Mouse (Mus musculus): Measurements from ENCODE around the gene Cenpv.
A peak's percentile ranks its signal among the peaks of the same experiment; 100 is the strongest.
"Not testable (repeated sequence)": the region's sequence is repeated elsewhere in the genome, so short reads cannot be mapped to it uniquely, and the experiment has no call there.

Gene Cenpv

DNA sequence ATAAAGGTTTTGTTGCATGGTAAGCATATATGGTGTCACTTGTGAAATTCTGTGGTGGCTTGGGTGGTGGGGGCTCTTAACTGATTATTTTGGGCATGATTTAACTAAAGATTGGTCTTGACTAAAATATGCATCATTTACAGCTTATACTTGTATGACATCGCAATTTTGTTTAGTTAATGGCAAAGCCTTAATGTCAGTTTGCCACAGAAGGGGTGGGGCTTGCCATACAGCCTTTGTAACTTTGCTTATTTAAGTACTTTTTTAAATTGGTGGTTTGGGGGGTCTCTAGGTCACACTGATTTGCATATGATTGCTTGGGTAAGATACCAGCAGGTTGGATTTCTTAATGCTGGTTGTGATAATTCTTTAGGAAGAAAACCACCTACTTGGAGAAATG lies 14.1 kb upstream of the Cenpv start:
- DNase-seq: no peak

DNA sequence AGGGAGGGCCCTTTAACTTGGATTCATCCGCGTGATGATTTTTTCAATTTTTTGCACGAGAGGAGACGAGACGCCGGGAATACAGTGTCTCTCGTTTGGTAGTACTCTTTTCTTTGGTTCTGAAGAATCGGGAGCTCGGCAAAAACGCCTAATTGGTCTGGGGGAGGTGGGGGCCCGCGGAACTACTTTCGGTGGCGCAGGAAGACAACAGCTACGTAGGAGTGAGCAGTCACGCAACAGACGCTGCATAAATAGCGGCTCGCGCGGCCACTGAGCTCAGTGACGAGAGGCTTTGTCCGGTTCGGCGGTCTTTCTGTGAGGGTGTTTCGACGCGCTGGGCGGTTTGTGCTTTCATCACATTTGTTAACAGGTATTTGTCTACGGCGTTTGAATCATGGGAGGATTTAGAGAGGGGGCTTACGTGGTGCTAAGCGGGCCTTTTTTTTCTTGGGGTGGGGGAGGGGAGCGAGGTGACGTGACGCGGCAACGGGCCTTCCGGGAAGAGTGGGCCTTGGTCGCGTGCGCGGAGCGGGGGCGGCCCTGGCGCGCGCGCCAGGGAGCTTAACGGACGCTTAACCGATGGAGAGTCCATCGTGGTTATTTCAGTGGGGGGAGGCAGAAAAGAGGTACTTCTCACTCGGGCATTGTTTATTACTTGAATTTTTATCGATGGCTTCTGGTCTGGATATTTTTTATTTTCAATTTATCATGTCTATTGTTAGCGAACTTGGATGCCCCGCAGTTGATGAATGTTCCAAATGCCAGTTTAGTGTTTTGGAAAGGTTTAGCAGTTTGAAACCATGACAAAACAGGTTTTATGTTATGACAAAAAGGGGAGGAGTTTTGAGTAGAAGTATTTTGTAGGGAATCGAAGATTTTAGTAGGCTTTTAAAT lies 12.4 kb upstream of the Cenpv start:
- DNase-seq: peak; percentile 95

DNA sequence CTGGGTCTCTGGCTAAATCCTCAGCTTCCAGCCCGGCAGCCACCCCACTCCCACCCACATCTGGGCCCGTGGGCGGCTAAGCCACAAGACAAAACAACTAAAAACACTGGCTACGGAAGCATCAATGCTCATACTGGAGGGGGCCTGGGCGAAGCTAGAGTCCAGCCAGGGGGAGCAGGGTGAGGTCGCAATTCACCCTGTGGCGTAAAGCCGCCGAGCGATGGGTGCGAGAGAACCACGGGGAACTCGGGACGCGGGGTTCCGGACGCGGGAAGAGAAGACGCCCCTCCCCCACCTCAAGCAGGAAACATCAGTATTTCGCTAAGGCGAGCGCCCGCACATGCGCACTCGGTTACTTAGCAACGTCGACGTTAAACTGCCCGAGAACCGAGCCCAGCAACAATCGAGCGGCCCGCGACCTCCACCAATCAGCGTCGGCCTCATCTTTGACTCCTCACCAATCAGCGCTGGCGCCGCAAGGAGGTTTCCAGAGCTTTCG lies 11.7 kb upstream of the Cenpv start, which contains the start of gene Ubb:
TSS of gene Ubb (plus strand) at position 445 of the 499 bp plus-strand sequence.
- DNase-seq: peak; percentile 100

DNA sequence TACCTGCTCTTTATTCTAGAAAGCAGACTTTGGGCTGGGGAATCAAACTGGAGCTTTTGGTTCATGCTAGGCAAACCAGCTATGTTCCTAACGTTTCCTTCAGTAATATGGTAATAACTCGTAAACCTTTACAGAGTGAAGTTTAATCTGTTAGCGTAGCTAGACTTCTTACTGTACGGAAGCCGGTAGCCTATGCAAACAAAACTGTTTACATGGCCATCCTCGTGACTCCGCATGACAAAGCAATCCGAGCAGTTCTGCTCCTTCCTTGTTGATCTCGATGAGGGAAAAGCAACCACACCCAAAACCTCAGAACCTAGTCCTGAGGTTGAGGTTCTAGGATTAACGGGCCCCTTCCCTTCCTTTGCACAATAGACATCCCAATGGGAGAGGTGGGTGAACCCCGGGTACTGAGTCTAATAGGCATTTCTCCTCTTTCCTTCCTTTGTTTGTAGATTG lies 11.2 kb upstream of the Cenpv start:
- peak; percentile 25 for DNase-seq

DNA sequence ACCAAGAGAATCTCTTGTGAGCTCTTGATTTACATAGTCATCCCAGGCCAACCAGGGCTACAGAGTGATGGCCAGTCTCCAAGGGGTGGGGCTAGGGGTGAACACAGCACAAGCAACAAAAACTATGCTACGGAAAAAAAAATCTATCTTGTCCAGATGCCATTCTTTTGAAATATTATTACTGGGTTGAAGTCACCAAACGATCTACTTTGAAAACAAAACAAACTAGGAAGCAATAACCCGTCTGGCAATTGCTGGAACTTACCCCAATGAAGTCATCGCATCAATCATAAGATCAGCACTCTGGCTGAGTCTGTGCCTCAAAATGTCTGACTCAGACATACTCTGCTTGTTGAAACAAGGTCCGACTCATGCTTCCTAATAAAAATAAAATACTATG lies 10.7 kb upstream of the Cenpv start:
- DNase-seq: peak; percentile 41

DNA sequence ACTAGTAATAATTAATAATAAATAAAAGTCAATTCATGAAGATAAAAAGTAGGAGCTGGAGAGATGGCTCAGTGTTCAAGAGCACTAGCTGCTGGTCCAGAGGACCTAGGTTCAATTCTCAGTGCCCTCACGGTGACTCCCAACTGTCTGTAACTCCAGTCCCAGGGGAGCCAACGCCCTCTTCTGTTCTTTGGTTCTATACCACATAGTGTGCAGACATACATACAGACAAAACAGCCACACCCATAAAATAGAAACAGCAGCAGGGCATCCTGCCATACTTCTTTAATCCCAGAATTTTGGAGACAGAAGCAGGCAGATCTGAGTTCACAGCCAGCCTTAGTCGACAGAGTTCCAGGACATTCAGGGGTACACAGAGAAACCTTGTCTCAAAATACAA lies 4.9 kb upstream of the Cenpv start:
- DNase-seq: no peak

DNA sequence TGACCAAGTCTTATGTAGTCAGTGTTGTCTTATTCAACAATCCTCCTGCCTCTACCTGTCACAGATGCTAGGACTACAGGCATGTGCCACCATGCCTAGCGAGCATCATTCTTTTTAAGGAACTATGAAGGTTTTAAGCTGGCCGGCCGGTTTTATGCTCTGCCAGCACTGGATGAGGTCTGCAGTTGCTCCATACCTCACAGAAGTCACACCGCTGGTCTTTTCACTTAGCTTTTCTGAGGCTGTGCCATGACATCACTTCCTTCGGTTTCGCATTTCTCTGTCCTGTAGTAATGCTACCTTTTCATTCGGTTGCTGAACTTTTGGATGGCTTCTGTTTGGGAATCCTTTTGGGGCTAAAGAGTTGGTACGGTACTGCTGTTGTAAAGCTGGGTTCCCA lies 2.5 kb upstream of the Cenpv start:
- DNase-seq: no peak

DNA sequence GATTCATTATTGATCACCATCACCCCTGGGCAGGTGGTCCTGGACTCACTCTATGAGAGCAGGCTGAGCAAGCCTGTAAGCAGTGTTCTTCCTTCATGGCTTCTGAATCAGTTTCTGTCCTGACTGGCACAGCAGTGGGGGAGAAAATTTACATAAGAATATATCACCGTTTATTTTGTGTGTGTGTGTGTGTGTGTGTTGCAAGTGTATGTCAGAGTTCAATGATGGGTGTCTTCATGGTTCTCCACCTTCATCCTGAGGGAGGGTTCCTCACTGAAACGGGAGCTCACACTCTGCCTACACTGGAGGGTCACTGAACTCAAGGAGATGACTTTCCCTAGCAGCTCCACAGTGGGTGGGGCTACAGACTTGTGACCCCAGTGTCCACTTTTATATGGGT lies 1.9 kb upstream of the Cenpv start:
- no peak for DNase-seq

DNA sequence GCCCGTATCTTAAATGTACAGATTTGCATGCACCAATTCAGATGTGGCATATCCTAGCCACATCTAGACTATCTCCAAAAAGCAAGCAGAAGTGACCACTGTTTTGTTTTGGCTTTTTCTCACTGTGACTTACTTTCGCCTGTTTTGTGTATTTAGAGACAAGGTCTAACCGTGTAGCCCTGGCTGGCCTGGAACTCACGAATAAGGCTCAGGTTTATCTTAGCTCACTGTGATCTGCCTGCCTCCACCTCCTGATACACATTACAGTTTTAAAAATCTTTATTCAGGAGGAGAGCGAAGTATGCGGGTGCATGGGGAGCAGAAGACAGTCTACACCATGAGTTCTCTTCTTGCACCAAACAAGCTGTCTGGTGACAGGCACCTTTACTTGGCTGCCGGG lies 1.1 kb upstream of the Cenpv start:
- no peak for DNase-seq

DNA sequence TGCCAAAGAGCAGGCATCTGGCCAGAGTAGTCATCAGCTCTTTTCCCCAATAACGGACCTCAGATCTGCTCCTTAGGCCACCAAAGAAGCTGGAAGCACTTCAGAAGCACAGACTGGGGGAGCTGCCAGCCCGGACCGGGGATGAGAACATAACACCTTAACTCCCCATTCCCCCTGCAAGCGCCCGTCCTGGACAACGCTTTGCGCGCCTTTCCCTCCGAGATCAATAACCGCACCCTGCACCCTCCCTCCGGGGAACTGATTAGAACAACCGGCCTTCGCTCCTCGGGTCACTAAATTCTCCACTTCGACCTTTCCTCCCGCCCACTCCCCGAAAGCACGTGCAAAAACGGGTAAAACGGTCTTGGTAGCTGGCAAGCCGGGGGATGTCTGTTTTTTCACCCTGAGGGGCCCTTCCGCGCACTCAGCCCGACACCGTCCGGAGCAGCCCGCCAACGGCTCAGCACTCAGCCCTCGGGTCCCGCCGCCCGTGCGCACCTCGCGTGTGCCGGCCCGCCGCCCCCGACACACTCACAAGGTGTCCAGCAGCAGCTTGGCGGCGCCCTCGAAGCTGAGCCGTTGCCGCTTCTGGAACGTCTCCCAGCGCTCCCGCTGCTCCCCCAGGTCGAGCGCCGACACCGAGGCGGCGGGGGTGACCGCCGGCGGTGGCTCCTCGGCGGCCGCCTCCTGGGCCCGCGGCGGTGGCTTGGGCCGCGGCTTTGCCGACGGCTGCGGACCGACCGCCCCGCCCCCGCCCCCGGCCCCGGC lies 556 bp downstream of the Cenpv start:
- peak; percentile 61 for DNase-seq

DNA sequence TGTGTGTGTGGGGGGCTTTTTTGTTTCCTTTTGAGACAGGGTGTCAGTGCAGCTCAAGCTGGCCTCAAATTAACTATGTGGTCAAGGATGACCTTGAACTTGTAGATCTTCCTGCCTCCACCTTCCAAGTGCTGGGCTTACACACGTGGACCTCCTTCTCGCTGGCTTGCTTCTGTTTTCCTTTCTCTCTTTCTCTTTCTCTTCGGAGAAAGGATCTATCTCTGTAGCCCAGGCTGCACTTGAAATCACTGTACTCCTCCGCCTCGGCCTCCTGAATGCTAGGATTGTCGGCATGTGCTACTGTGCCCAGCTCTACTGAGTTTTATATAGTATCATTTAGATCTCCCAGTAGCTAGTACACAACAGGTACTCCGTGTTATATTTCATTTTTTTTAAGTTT lies 1.5 kb downstream of the Cenpv start:
- DNase-seq: no peak

DNA sequence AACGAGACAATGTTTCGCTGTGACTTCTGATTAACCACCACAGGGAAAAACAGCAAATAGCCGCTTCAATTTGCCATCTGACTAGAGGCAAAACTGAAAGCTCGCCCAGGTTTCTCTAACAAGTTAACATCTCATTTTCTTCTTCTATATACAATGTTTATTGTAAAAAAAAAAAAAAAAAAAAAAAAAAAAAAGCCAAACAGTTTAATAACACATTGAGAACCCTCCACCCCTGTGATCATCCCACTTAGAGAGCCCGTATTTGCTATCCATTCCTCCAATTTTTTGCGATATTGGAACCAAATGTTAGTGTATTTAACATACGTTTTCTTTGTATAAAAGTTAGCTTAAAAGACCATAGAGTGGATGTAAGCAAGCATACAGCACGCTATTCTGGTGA lies 2.0 kb downstream of the Cenpv start:
- no peak for DNase-seq

DNA sequence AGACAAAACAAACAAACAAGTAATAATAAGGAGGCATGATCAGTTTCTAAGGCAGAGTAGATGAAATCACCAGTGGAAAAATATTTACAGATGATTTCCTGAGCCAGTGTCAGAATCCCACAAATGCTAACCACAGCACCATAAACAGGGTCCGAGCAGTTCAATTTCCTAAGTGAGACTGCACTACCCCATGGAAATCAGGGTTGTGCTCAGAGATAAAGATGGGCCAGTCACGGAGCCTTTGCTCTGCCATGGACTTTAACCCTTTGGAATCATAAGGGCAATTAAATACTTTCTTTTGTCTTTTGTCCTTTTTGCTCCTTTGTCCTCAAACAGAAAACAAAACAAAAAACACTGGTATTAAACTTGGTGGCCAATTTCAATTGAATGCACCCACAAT lies 16.8 kb downstream of the Cenpv start:
- DNase-seq: no peak

DNA sequence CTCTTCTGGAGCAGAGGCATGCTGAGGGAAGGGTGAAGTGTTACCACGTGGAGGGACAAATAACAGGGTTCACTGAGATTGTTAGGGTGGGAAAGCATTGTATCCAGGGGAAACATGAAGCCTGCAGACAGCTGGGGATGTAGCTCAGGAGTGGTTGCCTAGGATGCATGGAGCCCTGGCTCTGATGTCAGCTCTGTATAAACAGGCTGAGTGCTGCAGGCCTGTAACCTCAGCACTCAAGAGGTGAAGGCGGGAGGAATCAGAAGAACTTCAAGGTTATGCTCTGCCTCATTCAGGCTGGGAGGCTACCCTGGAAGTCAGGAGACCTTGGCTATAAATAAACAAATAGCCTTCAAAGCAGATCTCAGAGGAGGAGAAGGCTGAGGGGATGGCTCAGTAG lies 20.1 kb downstream of the Cenpv start:
- no peak for DNase-seq

DNA sequence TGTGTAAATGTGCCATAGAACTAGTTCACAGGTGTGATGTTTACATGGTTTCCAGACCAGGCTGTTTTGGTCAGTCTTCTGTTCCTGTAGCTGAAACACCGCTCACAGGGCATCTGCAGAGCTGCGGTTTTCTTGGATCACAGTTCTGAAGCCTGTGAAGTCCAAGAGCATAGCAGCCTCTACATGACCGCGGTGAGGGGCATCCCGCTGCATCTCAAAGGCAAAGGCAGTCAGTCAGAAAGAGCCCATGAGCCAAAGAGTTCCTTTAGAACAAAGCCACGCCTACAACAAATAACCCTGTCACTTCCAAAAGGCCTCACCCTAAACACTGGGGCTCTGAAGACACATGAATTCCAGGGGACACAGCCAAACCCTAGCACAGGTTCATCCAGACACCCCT lies 25.8 kb downstream of the Cenpv start:
- no peak for DNase-seq

DNA sequence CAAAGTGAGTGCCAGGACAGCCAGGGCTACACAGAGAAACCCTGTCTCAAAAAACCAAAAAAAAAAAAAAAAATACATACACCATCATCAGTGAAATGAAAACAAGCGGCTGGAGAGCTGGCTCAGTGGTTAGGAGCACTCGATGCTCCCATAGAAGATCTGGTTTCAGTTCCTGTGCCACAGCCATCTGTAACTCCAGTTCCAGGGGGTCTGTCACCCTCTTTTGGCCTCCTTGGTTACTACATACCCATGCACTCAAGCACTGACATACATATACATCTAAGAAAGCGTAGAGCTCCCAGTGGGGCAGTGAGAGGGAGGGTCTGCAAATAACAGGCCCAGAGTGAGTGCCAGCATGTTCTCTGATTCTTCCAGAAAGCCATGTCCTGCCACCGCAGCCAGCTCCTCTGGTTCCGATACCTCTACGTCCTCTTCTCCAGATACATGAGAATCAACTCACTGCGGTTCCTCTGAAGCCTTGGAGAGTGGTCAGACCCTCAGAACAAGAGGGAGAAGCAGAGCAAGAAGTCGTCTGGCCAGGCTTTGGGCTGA lies 26.5 kb downstream of the Cenpv start:
- DNase-seq: no peak

DNA sequence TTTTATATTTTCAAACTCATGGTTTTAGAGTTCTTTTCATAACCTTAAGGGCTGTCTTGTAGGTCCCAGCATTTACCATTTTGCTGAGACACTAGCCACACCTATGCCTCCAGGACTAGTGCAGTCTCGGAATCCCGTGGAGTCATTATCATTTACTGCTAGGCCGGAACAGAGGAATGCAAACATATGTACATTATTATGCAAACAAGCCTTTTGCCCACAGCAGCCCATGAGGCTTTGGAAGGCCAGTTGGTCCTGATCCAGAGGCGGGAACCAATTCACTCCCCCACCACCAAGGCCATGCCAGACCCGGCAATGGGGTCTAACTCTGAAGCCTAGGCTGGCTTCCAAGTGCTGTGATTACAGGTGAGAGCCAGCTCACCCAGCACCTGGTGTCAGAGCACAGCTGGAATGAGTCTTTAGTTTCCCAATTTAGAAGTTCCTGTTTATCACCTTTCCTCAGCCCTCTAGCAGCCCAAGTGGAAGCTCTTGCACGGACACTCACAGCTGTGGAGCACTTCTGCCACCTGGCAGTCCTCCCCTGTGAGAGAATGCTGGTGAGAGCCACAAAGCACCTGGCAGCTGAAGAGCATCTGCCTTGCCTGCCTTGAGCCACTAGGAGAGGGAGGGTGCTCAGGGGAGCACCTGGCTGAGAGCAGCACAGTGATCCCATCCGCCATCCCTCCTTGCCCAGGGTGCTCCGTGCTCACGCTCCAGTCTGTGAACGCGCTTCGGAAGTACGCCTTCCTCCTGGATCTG lies 27.4 kb downstream of the Cenpv start:
- DNase-seq: no peak

DNA sequence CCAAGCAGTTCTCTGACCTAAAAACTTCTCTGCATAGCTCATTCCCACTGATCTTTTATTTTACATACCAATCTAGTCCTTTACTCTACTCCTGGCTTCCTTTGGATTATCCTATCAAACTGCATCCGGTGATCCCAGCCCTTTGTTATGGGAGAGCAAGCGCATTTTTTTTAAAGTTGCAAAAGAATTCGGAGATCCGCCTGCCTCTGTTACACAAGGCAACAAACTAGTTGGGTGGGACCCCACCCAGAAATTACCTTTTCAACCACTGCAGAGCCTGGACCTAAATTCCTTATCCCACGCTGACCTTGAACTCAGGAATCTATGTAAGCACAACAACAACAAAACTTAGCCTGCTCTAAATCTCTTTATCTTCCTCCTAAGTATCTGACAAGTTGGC lies 28.1 kb downstream of the Cenpv start:
- no peak for DNase-seq

DNA sequence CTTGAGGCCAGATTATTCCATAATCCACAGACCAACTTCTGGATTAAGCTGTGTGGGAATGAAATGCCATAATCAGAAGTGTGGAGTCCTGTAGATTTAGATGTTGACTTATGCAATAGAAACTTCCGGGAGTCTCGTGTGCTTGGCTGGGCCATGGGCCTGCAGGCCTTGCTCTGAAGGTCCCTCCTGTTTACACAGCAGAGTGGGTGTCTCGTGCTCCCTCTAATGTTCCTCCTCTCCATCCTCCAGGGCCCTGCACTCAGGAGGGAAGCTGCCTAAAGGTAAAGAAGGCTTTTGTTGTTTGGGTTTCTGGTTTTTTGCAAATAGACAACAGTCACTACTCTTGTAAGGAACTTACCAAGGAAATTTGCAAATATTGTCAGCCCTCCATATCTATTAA lies 29.5 kb downstream of the Cenpv start:
- no peak for DNase-seq

DNA sequence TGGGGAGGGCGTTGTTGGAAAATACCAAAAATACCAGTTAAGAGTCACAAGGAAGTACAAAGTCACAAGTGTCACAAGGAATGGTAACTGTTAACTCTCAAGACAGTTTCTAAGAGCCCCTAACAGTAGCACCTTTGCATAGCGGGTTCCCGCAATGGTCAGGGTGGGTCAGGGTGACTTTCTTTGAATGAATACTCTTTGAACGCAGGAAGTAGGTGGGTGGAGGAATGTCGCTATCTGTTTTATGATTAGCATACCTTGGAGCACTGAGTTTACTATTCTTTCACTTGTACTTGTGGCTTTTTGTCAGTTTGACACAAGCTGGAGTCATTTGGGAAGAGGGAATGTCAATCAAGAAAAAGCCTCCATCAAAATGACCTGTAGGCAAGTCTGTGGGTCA lies 30.2 kb downstream of the Cenpv start:
- not testable (repeated sequence) for DNase-seq

DNA sequence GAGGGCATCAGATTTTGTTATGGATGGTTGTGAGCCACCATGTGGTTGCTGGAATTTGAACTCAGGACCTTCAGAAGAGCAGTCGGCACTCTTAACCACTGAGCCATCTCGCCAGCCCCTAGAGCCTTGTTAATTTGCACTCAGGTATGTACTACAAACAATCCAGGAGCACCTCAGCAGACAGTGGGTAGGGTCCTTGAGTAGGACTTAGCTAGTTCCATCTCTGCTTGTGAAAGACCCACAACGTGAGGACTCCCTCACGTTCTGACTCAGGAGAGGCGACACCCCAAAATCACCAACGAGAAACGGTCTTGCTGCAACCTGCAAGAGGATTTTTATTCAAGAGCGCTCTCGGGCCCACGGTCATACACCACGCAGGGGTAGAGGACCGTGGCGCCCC lies 30.7 kb downstream of the Cenpv start:
- not testable (repeated sequence) for DNase-seq

DNA sequence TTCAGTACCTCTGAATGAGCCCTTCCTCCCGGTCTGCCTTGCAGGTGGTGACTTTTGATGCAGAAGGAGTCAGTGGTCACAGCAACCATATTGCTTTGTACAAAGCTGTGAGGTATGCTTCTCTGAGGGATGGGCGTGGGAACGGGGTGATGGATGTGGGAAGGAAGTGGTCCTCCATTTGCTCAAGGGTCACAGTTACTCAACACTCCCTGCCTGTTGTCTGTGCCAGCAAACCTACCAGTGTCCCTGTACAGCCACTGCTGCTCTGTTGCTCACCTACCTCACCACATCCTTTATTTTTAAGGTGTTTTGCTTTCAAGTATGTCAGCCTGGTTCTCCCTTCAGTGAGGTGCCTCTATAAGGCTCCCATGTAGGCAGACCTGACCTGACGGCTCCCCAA lies 31.4 kb downstream of the Cenpv start:
- DNase-seq: no peak

DNA sequence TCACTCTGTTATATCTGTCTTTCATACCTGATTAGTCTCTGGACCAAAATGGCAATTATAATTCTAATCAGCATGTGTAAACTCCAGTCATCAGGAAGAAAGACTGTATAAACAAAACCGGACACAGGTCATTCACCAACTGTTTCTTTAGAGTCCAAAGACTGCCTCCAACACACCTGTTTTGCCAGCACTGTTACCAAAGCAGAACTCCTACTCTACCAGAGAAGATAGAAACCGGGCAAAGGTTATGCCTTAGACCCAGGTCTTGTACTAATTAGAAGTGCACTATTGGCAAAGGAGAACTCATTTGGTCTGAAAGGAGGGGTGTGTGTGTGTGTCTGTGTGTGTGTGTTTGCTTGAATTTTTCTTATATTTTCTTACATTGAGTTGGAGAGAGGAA lies 38.5 kb downstream of the Cenpv start:
- DNase-seq: no peak

Data from right cerebral cortex, postnatal 4 days (tissue).